Mouse (Mus musculus): ENCODE measurements around the gene Wfdc11.

The Wfdc11 gene

DNA sequence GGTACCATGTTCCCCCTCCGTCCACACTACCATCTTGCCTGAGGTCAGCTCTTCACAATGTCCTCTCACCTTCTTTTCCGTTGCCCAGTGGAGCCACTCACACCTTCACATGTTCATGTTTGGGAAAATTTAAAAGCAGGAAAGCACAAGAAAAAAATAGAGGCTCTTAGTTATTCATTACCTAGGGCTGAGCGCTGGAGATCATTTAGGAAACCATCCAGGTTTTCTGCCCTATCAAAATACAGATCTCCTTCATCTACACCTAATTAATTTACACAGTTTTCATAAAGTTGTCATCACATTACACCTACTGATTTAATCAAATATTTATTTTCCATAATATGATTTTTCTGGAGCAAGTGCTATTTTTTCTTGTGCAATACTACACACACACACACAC lies 35.2 kb downstream of the Wfdc11 start, which contains the start of gene Wfdc16:
Wfdc16 (minus strand) TSS at position 101 of the 400 bp plus-strand sequence.
- peak in 1 of 2 experiments; percentile 14 for DNase-seq

GRCm38 (mm10) chr2:164635266-164635665 lies 38.6 kb downstream of the Wfdc11 start:
- DNase-seq = no peak

DNA sequence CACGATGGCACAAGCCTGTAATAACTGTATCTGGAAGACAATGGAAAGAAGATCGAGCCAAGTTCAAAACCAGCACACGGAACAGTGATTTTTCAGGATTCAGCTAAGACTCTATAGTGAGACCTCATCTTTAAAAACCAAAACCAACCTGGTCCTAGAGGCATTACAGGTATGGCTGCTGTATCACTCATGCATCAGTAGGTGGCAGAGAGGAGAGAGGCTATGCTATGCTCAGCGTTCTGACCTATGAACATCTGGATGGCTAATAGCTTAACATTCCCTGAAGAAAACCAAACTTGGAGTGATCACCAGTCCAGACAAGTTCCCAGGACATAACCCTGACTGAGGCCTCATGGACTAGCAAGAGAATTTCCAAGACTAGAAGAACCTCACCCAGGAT lies 52.1 kb downstream of the Wfdc11 start:
- no peak for DNase-seq

GRCm38 (mm10) chr2:164619050-164619449 lies 54.8 kb downstream of the Wfdc11 start:
- no peak for DNase-seq

- no peak for DNase-seq
Measured at GRCm38 (mm10) chr2:164615386-164615785, 58.5 kb downstream of the Wfdc11 start.

GRCm38 (mm10) chr2:164613471-164613870 lies 60.4 kb downstream of the Wfdc11 start, which contains the start of the genes Wfdc6b and Wfdc8:
Wfdc6b (plus strand) TSS chr2:164613522.
Wfdc8 (minus strand) TSS chr2:164613626.
- DNase-seq = peak; percentile 5 to 28
